31 mouse cellular contexts compared by ENCODE assay signal in genomic region chr1:171865467-171865866, GRCm38 (mm10). TPM values are rescaled to one million over a fixed set of nuclear protein-coding genes. Genes with fewer than 3 reads are reported as not detected.
"Had no signal": no experiment of that assay in that cellular context is flagged by ENCODE, and none has a peak within 500 bp of the region (broad histone marks: within the 10 kb centered on the region; RNA-seq: fewer than 3 reads in every experiment).

No protein-coding gene starts in this region.

- DNase-seq: gastrocnemius, adult 2 months; gastrocnemius, postnatal 10 days; gastrocnemius, postnatal 25 days; heart, adult 18-20 months; heart, postnatal 10 days; heart, postnatal 4 days; kidney, adult 18-20 months; kidney, adult 9 months; kidney, postnatal 10 days; kidney, postnatal 25 days; kidney, postnatal 4 days; layer of hippocampus, postnatal 36 days; left cerebral cortex, postnatal 4 days had no signal

- H3K27ac ChIP-seq: gastrocnemius, adult 2 months; heart, embryonic 10.5 days; hindbrain, embryonic 10.5 days; hindbrain, embryonic 12.5 days; hindbrain, embryonic 14.5 days; intestine, embryonic 15.5 days; layer of hippocampus, adult 2 months; limb, embryonic 13.5 days; limb, embryonic 15.5 days; liver, embryonic 12.5 days; liver, embryonic 14.5 days had no signal

- H3K9me3 ChIP-seq: heart, embryonic 10.5 days; hindbrain, embryonic 10.5 days; hindbrain, embryonic 12.5 days; intestine, embryonic 15.5 days; limb, embryonic 13.5 days; limb, embryonic 15.5 days; liver, embryonic 12.5 days had no signal

- H3K4me2 ChIP-seq: heart, embryonic 12.5 days; hindbrain, embryonic 12.5 days; hindbrain, embryonic 14.5 days; intestine, embryonic 15.5 days; limb, embryonic 13.5 days; limb, embryonic 15.5 days; liver, embryonic 12.5 days had no signal

- ATAC-seq: hindbrain, embryonic 16.5 days; intestine, embryonic 15.5 days; intestine, postnatal 0 days; liver, embryonic 12.5 days had no signal

- H3K27me3 ChIP-seq: heart, embryonic 12.5 days; hindbrain, embryonic 12.5 days; intestine, embryonic 15.5 days; limb, embryonic 13.5 days; limb, embryonic 15.5 days; liver, embryonic 12.5 days had no signal

- H3K4me1 ChIP-seq: heart, embryonic 10.5 days; heart, embryonic 12.5 days; hindbrain, embryonic 10.5 days; hindbrain, embryonic 12.5 days; intestine, embryonic 15.5 days; limb, embryonic 13.5 days; limb, embryonic 15.5 days; liver, embryonic 12.5 days had no signal

- H3K4me3 ChIP-seq: gastrocnemius, adult 2 months; heart, embryonic 10.5 days; heart, embryonic 12.5 days; hindbrain, embryonic 10.5 days; hindbrain, embryonic 12.5 days; intestine, embryonic 15.5 days; layer of hippocampus, adult 2 months; limb, embryonic 13.5 days; limb, embryonic 15.5 days; liver, embryonic 12.5 days had no signal

- H3K9ac ChIP-seq: heart, embryonic 12.5 days; hindbrain, embryonic 12.5 days; hindbrain, embryonic 14.5 days; intestine, embryonic 15.5 days; limb, embryonic 13.5 days; limb, embryonic 15.5 days; liver, embryonic 12.5 days; liver, embryonic 14.5 days had no signal

- H3K36me3 ChIP-seq: heart, embryonic 10.5 days; heart, embryonic 12.5 days; hindbrain, embryonic 10.5 days; hindbrain, embryonic 12.5 days; intestine, embryonic 15.5 days; limb, embryonic 13.5 days; limb, embryonic 15.5 days; liver, embryonic 12.5 days had no signal

RNA-seq across cellular contexts. Expression of gene Gm10521, which starts 30.0 kb away (rescaled TPM):
- total RNA-seq: gastrocnemius, adult 2 months; gastrocnemius, postnatal 25 days; layer of hippocampus, postnatal 36 days; left cerebral cortex, postnatal 4 days had no signal
- polyA plus RNA-seq: heart, embryonic 10.5 days; heart, embryonic 12.5 days; heart, embryonic 14.5 days; heart, embryonic 16.5 days; hindbrain, embryonic 10.5 days; hindbrain, embryonic 14.5 days; hindbrain, embryonic 16.5 days; intestine, embryonic 15.5 days; intestine, postnatal 0 days; kidney, embryonic 16.5 days; limb, embryonic 11.5 days; limb, embryonic 13.5 days; limb, embryonic 15.5 days; liver, embryonic 12.5 days; liver, embryonic 16.5 days had no signal

RNA-seq across cellular contexts. Expression of gene Slamf6, which starts 51.8 kb away (rescaled TPM):
- total RNA-seq: gastrocnemius, adult 2 months; gastrocnemius, postnatal 25 days; layer of hippocampus, adult 2 months; layer of hippocampus, postnatal 36 days; left cerebral cortex, postnatal 4 days had no signal
- polyA plus RNA-seq: heart, embryonic 12.5 days; hindbrain, embryonic 10.5 days; hindbrain, embryonic 16.5 days; limb, embryonic 11.5 days; limb, embryonic 15.5 days had no signal
